Mouse (Mus musculus) G1E (cell line): ENCODE measurements at regions not wholly inside any gene's neighbourhood (a gene's known extent, or its start where the extent isn't known, plus 50 kb on each side); places are given as distances from the start of the nearest gene placed in this dataset.

Experiments used
- CTCF ChIP-seq: IDR thresholded peaks from 2 replicates; pipeline ENCODE4 v1.5.1; 2012; ENCODE audit warnings: low read depth, low read length, inconsistent platforms, mixed read lengths
- GATA1 ChIP-seq: IDR thresholded peaks from 2 replicates; pipeline ENCODE4 v1.6.1; 2012; ENCODE audit warnings: borderline replicate concordance, low read length, inconsistent platforms, mixed read lengths
- GATA2 ChIP-seq: IDR thresholded peaks from 2 replicates; pipeline ENCODE4 v1.6.1; 2012; ENCODE audit warnings: low read depth, low read length, inconsistent platforms, borderline replicate concordance
- POLR2AphosphoS5 ChIP-seq: IDR thresholded peaks from 2 replicates; pipeline ENCODE4 v1.6.1; 2012; ENCODE audit warnings: low read depth, low read length, inconsistent platforms; ENCODE audit not compliant: insufficient replicate concordance
- TAL1 ChIP-seq: conservative IDR thresholded peaks from 2 replicates; pipeline ENCODE4 v1.6.1; 2012; ENCODE audit warnings: low read depth, low read length, inconsistent platforms, mixed read lengths

GRCm38 (mm10) chr11:44211871-44212441, 187.9 kb upstream of the Il12b start:
- no peak for TF ChIP-seq CTCF
- TF ChIP-seq GATA1 = no peak
- no peak for TF ChIP-seq POLR2AphosphoS5
- no peak for TF ChIP-seq TAL1
- TF ChIP-seq GATA2 = no peak
